Mouse (Mus musculus): ENCODE data around the gene Tmem136. TPM values are rescaled to one million over a fixed set of nuclear protein-coding genes. Genes with fewer than 3 reads are reported as not detected.
A peak's percentile ranks its signal among the peaks of the same experiment; 100 is the strongest.

Tmem136 gene
- 11.8 and 14.6 TPM in 2 replicates for polyA plus RNA-seq (2014; fragmentation: Nextera tagmentation; extraction: Ambion mirVana)

DNA sequence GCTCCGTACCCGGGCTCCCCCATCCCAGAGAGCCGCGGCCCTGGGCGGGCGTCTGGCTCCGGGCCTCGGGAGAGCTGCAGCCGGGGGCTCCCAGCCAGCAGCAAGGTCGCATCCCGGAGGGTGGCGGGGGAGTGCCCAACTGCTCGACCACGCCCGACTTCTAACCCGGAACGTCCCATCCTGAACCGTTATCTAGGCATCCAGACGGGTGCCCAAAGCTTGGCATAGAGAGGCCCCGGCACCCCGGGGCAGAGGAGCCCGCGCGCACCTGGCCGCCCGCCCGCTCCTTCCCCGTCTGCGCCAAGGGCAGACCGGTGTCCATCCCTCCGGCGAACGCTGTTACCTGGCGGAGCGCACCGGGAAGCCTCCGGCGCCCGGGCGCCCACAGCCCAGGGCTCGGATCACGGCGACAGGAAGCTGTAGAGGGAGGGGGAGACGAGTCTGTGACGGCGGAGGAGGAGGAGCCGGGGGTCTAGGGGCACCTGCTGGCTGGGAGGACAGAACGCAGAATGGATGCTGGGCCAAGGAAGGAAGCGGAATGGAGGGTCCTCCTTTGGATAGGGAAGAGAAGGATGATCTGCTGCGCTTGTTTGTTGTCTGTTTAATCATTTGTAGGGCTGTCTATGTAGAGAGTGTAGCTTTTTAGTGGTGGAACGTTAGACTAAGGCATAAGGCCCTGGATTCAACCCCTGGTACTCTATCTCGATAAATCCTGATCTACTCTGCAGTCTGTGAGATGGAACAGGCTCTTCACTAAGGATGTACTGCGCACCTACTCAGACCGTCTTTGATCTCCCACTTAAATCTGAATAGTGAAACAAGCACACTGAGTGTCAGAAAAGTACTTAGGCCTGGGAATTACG, at the start of gene Tmem136:
Tmem136 (minus strand) TSS at position 437 of the 863 bp plus-strand sequence.
- WGBS, result 3% methylated on average over 55 of the region's 55 CpGs
- H3K27ac ChIP-seq (ENCODE audit: low read depth, low read length), result peak within 1 kb of the TSS; percentile 64
- peak within 1 kb of the TSS; percentile 95 for H3K9ac ChIP-seq (replicated peaks; ENCODE audit: low read depth, low read length)
- ATAC-seq (ENCODE audit: low read depth), result peak; percentile 97
- H3K27me3 ChIP-seq (ENCODE audit: control insufficient read depth, insufficient read depth, low read length), result no peaks in the 10 kb centered on the region
- H3K9me3 ChIP-seq (ENCODE audit: control insufficient read depth, low read length), result no peaks in the 10 kb centered on the region
- H3K36me3 ChIP-seq (ENCODE audit: control insufficient read depth, insufficient read depth, low read length), result peaks cover under 1% of the 10 kb centered on the region; the same call in 1 of the 2 replicates
- 0 out of 2 replicates have a peak, but pooled peaks cover 3% of the 10 kb centered on the region for H3K4me1 ChIP-seq (ENCODE audit: control insufficient read depth, insufficient read depth, low read length)
- H3K4me3 ChIP-seq (ENCODE audit: low read depth, low read length), result peak within 1 kb of the TSS; percentile 97
- peak within 1 kb of the TSS; percentile 82 for H3K4me2 ChIP-seq (ENCODE audit: low read depth, low read length)

DNA sequence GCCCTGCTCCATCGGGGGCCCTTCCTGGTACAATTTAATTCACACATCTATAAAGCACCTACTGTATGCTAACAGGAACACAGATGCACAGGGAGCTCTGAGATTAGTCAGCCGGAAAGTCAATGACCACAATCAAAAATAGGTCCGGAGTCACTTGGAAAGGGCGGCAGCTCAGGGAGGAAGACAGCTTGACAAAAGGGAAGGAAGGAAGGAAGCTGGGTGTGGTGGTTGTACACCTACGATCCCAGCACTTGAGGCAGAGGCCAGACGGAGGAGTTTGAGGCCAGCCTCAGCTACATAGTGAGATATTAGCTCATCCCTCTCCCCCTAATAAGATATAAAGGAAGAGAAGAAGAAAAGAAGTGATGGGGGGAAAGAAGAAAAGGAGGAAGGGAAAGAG, 39.6 kb upstream of the Tmem136 start:
- no peak overlapping the region for H3K4me3 ChIP-seq (ENCODE audit: low read depth, low read length)
- H3K4me2 ChIP-seq (ENCODE audit: low read depth, low read length), result no peak overlapping the region
- H3K27me3 ChIP-seq (ENCODE audit: control insufficient read depth, insufficient read depth, low read length), result no peaks in the 10 kb centered on the region
- 81% methylated on average over 6 of the region's 6 CpGs for WGBS
- no peak for ATAC-seq (ENCODE audit: low read depth)
- no peaks in the 10 kb centered on the region for H3K9me3 ChIP-seq (ENCODE audit: control insufficient read depth, low read length)
- H3K4me1 ChIP-seq (ENCODE audit: control insufficient read depth, insufficient read depth, low read length), result no peaks in the 10 kb centered on the region
- H3K9ac ChIP-seq (replicated peaks; ENCODE audit: low read depth, low read length), result no peak overlapping the region
- no peak overlapping the region for H3K27ac ChIP-seq (ENCODE audit: low read depth, low read length)
- no peaks in the 10 kb centered on the region for H3K36me3 ChIP-seq (ENCODE audit: control insufficient read depth, insufficient read depth, low read length)

DNA sequence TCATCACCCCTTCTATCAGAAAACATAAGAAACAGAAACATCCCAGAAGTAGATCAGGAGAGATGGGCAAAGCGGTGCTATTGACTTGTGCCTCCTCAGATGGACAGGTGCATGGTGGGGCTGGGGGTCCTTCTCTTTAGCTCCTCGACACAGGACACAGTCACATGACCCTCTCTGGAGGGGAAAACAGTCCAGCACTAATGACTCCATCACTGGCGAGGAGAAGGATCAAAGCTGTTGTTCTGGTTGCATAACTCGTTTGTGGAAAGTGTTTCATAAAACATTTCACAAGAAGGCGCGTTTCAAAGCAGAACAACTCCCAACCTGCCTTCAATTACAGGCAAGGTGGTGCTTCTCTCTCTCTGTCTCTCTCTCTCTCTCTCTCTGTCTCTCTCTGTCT, 35.4 kb upstream of the Tmem136 start:
- 93% methylated on average over 6 of the region's 6 CpGs for WGBS
- Histone ChIP-seq H3K4me2 (ENCODE audit: low read depth, low read length) (no peak overlapping the region), H3K27me3 (ENCODE audit: control insufficient read depth, insufficient read depth, low read length) (no peaks in the 10 kb centered on the region), H3K27ac (ENCODE audit: low read depth, low read length) (no peak overlapping the region), H3K4me1 (ENCODE audit: control insufficient read depth, insufficient read depth, low read length) (no peaks in the 10 kb centered on the region), H3K9me3 (ENCODE audit: control insufficient read depth, low read length) (no peaks in the 10 kb centered on the region), H3K4me3 (ENCODE audit: low read depth, low read length) (no peak overlapping the region), H3K36me3 (ENCODE audit: control insufficient read depth, insufficient read depth, low read length) (no peaks in the 10 kb centered on the region), H3K9ac (replicated peaks; ENCODE audit: low read depth, low read length) (no peak overlapping the region)
- ATAC-seq (ENCODE audit: low read depth), result no peak

DNA sequence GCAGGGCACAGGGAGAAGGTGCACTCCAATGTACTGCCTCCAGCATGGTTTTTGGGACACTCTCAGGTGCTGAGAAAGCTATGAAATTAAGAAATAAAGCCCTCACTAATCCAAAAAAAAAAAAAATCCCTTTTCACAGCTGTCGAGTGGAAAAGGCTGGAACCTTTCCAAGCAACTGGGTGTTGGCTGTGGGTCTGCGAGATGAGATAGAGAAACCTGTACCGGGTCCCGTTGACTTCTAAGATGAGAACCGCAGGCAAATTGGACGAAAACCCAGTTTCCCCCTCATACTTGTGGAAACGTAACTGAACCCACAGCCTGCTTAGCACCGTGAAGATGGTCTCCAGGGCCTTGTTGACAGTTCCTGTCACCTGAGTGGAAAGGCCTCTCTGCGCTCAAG, 34.6 kb upstream of the Tmem136 start:
- Histone ChIP-seq H3K9ac (replicated peaks; ENCODE audit: low read depth, low read length) (no peak overlapping the region), H3K9me3 (ENCODE audit: control insufficient read depth, low read length) (no peaks in the 10 kb centered on the region), H3K36me3 (ENCODE audit: control insufficient read depth, insufficient read depth, low read length) (no peaks in the 10 kb centered on the region), H3K4me3 (ENCODE audit: low read depth, low read length) (no peak overlapping the region), H3K4me1 (ENCODE audit: control insufficient read depth, insufficient read depth, low read length) (no peaks in the 10 kb centered on the region), H3K4me2 (ENCODE audit: low read depth, low read length) (no peak overlapping the region), H3K27ac (ENCODE audit: low read depth, low read length) (no peak overlapping the region), H3K27me3 (ENCODE audit: control insufficient read depth, insufficient read depth, low read length) (no peaks in the 10 kb centered on the region)
- ATAC-seq (ENCODE audit: low read depth), result no peak
- 78% methylated on average over 9 of the region's 9 CpGs for WGBS

DNA sequence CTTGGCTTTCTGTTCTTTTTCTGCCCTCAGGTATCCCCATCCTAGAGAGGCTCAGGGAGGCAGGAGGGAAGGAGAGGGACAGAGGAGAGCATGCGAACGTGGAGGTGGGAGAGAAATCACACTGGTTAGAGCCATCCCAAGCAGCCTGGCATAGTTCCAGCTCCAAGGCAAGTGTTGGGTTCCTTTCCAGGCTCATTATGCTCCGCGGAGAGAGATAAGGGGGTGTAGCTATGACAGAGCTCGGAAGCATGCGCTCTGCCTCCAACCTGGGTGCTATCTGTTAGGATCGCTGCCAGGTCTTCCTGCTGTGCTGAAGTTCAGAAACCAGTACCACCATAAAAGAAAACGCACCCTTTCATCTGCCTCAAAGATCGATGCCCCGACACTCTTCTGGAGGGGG, 33.7 kb upstream of the Tmem136 start:
- Histone ChIP-seq H3K4me3 (ENCODE audit: low read depth, low read length) (no peak overlapping the region), H3K27me3 (ENCODE audit: control insufficient read depth, insufficient read depth, low read length) (no peaks in the 10 kb centered on the region), H3K27ac (ENCODE audit: low read depth, low read length) (no peak overlapping the region), H3K4me1 (ENCODE audit: control insufficient read depth, insufficient read depth, low read length) (no peaks in the 10 kb centered on the region), H3K9me3 (ENCODE audit: control insufficient read depth, low read length) (no peaks in the 10 kb centered on the region), H3K9ac (replicated peaks; ENCODE audit: low read depth, low read length) (no peak overlapping the region), H3K4me2 (ENCODE audit: low read depth, low read length) (no peak overlapping the region), H3K36me3 (ENCODE audit: control insufficient read depth, insufficient read depth, low read length) (no peaks in the 10 kb centered on the region)
- no peak for ATAC-seq (ENCODE audit: low read depth)
- WGBS, result 55% methylated on average over 10 of the region's 10 CpGs

DNA sequence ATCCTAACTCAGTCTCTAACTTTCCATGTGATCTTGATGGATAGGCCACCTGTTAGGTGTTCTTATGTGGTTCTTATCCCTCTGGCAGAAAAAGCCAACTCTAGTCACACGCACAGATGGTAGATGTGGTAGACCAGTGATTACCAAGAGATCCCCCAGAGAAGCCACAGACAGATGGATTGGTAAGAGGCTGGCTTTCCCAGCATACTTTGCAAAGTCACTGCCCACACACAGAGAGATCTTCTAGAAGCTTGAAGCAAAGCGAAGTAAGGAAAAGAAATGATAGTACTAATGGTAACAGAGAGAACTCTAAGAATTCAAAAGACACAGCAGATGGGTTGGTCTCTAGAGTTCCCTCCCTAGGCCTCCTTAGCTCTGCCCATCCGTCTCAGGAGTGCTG, 33.1 kb upstream of the Tmem136 start:
- Histone ChIP-seq H3K27me3 (ENCODE audit: control insufficient read depth, insufficient read depth, low read length) (no peaks in the 10 kb centered on the region), H3K4me2 (ENCODE audit: low read depth, low read length) (no peak overlapping the region), H3K9ac (replicated peaks; ENCODE audit: low read depth, low read length) (no peak overlapping the region), H3K36me3 (ENCODE audit: control insufficient read depth, insufficient read depth, low read length) (no peaks in the 10 kb centered on the region), H3K4me3 (ENCODE audit: low read depth, low read length) (no peak overlapping the region), H3K9me3 (ENCODE audit: control insufficient read depth, low read length) (no peaks in the 10 kb centered on the region), H3K4me1 (ENCODE audit: control insufficient read depth, insufficient read depth, low read length) (no peaks in the 10 kb centered on the region), H3K27ac (ENCODE audit: low read depth, low read length) (no peak overlapping the region)
- ATAC-seq (ENCODE audit: low read depth), result no peak
- WGBS, result 91% methylated on average over 3 of the region's 3 CpGs

- no peak for ATAC-seq (ENCODE audit: low read depth)
- 84% methylated on average over 4 of the region's 4 CpGs for WGBS
- Histone ChIP-seq H3K4me3 (ENCODE audit: low read depth, low read length) (no peak overlapping the region), H3K4me2 (ENCODE audit: low read depth, low read length) (no peak overlapping the region), H3K9ac (replicated peaks; ENCODE audit: low read depth, low read length) (no peak overlapping the region), H3K27me3 (ENCODE audit: control insufficient read depth, insufficient read depth, low read length) (no peaks in the 10 kb centered on the region), H3K27ac (ENCODE audit: low read depth, low read length) (no peak overlapping the region), H3K36me3 (ENCODE audit: control insufficient read depth, insufficient read depth, low read length) (no peaks in the 10 kb centered on the region), H3K4me1 (ENCODE audit: control insufficient read depth, insufficient read depth, low read length) (no peaks in the 10 kb centered on the region), H3K9me3 (ENCODE audit: control insufficient read depth, low read length) (no peaks in the 10 kb centered on the region)
These were observed 28.8 kb upstream of the Tmem136 start for GRCm38 (mm10) chr9:43145196-43145595.

DNA sequence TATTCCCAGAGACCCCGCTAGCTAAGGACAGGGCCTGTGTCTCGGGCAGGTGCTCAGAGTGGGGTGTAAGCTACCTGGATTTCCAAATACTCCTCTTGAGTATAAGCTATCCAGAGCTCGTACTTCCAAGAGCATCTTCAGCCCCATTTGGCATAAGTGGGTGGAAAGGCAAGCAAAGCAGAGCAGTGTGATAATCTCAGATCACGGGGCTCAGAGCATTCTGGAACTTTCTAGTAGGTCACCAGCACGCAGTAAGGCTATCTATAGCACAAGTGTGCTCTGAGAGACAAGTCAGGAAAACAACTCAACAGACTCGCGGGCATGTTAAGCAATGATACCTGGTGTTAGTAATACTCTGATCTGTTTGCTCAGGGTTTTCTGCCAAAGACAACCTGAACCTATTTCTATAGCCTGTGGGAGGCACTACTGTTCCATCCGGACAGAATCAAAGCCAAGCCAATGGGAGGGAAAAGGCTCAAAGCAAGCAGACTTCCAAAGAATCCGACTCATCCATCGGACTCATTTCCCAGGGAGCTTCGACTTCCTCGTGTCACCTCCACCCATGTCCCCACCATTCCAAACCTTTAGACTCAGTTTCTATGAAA, 27.9 kb upstream of the Tmem136 start:
- no peak overlapping the region for H3K9ac ChIP-seq (replicated peaks; ENCODE audit: low read depth, low read length)
- H3K4me3 ChIP-seq (ENCODE audit: low read depth, low read length), result no peak overlapping the region
- H3K4me1 ChIP-seq (ENCODE audit: control insufficient read depth, insufficient read depth, low read length), result no peaks in the 10 kb centered on the region
- H3K36me3 ChIP-seq (ENCODE audit: control insufficient read depth, insufficient read depth, low read length), result no peaks in the 10 kb centered on the region
- no peak overlapping the region for H3K4me2 ChIP-seq (ENCODE audit: low read depth, low read length)
- H3K27ac ChIP-seq (ENCODE audit: low read depth, low read length), result no peak overlapping the region
- no peaks in the 10 kb centered on the region for H3K9me3 ChIP-seq (ENCODE audit: control insufficient read depth, low read length)
- WGBS, result 76% methylated on average over 12 of the region's 12 CpGs
- no peaks in the 10 kb centered on the region for H3K27me3 ChIP-seq (ENCODE audit: control insufficient read depth, insufficient read depth, low read length)
- ATAC-seq (ENCODE audit: low read depth), result no peak

GRCm38 (mm10) chr9:43141839-43142238, 25.5 kb upstream of the Tmem136 start:
- Histone ChIP-seq H3K9me3 (ENCODE audit: control insufficient read depth, low read length) (no peaks in the 10 kb centered on the region), H3K27ac (ENCODE audit: low read depth, low read length) (no peak overlapping the region), H3K27me3 (ENCODE audit: control insufficient read depth, insufficient read depth, low read length) (no peaks in the 10 kb centered on the region), H3K4me2 (ENCODE audit: low read depth, low read length) (no peak overlapping the region), H3K4me1 (ENCODE audit: control insufficient read depth, insufficient read depth, low read length) (no peaks in the 10 kb centered on the region), H3K36me3 (ENCODE audit: control insufficient read depth, insufficient read depth, low read length) (no peaks in the 10 kb centered on the region), H3K4me3 (ENCODE audit: low read depth, low read length) (no peak overlapping the region), H3K9ac (replicated peaks; ENCODE audit: low read depth, low read length) (no peak overlapping the region)
- no peak for ATAC-seq (ENCODE audit: low read depth)
- WGBS, result 10% methylated on average over 4 of the region's 4 CpGs

Measured in neural tube, embryonic 14.5 days (tissue).